Mouse (Mus musculus): Measurements from ENCODE around the gene Rps8.

DNA sequence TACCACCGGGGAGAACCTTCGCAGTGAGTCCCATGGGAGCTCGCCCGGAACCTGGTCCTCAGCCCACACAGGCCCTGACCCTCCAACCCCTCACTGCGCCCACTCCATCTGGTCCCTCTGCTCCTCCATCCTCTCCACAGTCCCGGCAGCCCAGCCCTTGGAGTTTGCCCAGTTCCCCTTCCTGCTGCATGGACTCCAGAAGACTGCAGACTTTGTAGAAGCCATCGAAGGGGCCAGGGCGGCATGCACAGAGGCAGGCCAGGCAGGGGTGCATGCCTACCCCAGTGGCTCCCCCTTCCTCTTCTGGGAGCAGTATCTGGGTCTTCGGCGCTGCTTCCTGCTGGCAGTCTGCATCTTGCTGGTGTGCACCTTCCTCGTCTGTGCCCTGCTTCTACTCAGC lies 45.1 kb downstream of the Rps8 start:
- no peak for TF ChIP-seq POLR2A (IDR thresholded peaks at IDR 0.05; ENCODE audit: control insufficient read depth, low read depth, low read length)
- TF ChIP-seq CTCF (IDR thresholded peaks at IDR 0.05; ENCODE audit: control insufficient read depth, insufficient read depth, insufficient replicate concordance, low read depth, low read length): no peak

All from testis, adult 2 months (tissue).